Mouse (Mus musculus) stomach, postnatal 0 days (tissue): ENCODE data around the gene Sun1. TPM values are rescaled to one million over a fixed set of nuclear protein-coding genes. Genes with fewer than 3 reads are reported as not detected.

Experiments used
- ATAC-seq: fragments of 200-750 bp; cut with Nextera tagmentation; 2 replicates; pipeline ENCODE4 v1.8.0; 2017; ENCODE audit not compliant: low FRiP score, low TSS enrichment
- DNase-seq: peaks from one replicate; pipeline ENCODE4 v3.0.0-alpha.2; 2016; ENCODE audit warnings: low spot score
- H3K27ac ChIP-seq: fragments of 300-500 bp; sonication (generic); replicated peaks from 2 replicates; pipeline ENCODE4 v1.5.1; 2014; ENCODE audit warnings: mild to moderate bottlenecking, control low read depth
- H3K27me3 ChIP-seq: fragments of 300-500 bp; sonication (generic); 2 replicates; pipeline ENCODE4 v1.6.1; 2014; ENCODE audit warnings: low read length; ENCODE audit not compliant: control insufficient read depth, insufficient read depth
- H3K36me3 ChIP-seq: fragments of 300-500 bp; sonication (generic); 2 replicates; pipeline ENCODE4 v1.6.1; 2014; ENCODE audit warnings: low read length, mixed read lengths; ENCODE audit not compliant: control insufficient read depth, insufficient read depth
- H3K4me1 ChIP-seq: fragments of 300-500 bp; sonication (generic); replicated peaks from 2 replicates; pipeline ENCODE4 v1.6.1; 2014; ENCODE audit warnings: antibody characterized with exemption; ENCODE audit not compliant: control insufficient read depth, insufficient read depth
- H3K4me2 ChIP-seq: fragments of 300-500 bp; sonication (generic); replicated peaks from 2 replicates; pipeline ENCODE4 v1.6.1; 2014; ENCODE audit warnings: low read depth, mild to moderate bottlenecking, control low read depth, moderate library complexity
- H3K4me3 ChIP-seq: fragments of 300-500 bp; sonication (generic); 2 replicates; pipeline ENCODE4 v1.5.1; 2014; ENCODE audit warnings: low read depth, low read length, control low read depth
- H3K9ac ChIP-seq: fragments of 300-500 bp; sonication (generic); 2 replicates; pipeline ENCODE4 v1.6.1; 2014; ENCODE audit warnings: mild to moderate bottlenecking, low read length, control low read depth, mixed read lengths
- H3K9me3 ChIP-seq: fragments of 300-500 bp; sonication (generic); 2 replicates; pipeline ENCODE4 v1.6.1; 2016; ENCODE audit warnings: low read length; ENCODE audit not compliant: control insufficient read depth
- CTCF ChIP-seq: IDR thresholded peaks from 2 replicates; pipeline ENCODE4 v1.5.1; 2016; ENCODE audit warnings: antibody characterized with exemption, low read depth, mild to moderate bottlenecking, moderate library complexity
- EP300 ChIP-seq: optimal IDR thresholded peaks from 2 replicates; pipeline ENCODE3; 2016; ENCODE audit warnings: antibody characterized with exemption
- WGBS: fragments of 180-500 bp; shearing (Covaris S2); extraction: QIAGEN DNeasy Blood & Tissue Kit; methylation state at CpG from one replicate; pipeline ENCODE4 v1.1.7; 2014; 5-methylcytosine and 5-hydroxymethylcytosine counted together
- polyA plus RNA-seq: library from polyadenylated mRNA; unstranded; fragments of >200 nt; fragmentation: Nextera tagmentation; extraction: Ambion mirVana; gene quantifications from 2 replicates; pipeline ENCODE4 v1.2.1, GENCODE M21; 2015

Gene Sun1
- polyA plus RNA-seq, 1 experiment from 2014 or later = 24.0 TPM

DNA sequence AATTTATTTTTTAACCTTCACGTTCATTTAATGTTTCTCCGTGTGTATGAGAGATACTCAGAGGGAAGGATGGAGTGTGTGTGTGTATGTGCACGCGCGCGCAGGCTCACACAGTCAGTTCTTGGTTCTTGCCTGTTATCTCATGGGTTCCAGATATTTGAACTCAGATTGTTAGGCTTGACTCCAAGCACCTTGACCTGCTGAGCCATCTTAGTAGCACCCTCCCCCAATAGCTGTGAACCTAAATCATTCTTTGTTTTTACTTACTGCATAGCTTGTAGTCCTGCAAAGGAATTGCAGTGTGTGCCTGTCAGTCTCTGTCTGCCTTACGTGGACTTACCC lies 9.2 kb downstream of the Sun1 start:
- Histone ChIP-seq H3K9ac (no peak overlapping the region), H3K27ac (no peak overlapping the region), H3K9me3 (no peaks in the 10 kb centered on the region), H3K4me1 (no peaks in the 10 kb centered on the region), H3K27me3 (no peaks in the 10 kb centered on the region), H3K4me2 (no peak overlapping the region), H3K36me3 (0 out of 2 replicates have a peak, but pooled peaks cover 3% of the 10 kb centered on the region), H3K4me3 (no peak overlapping the region)
- ATAC-seq (no peak), DNase-seq (no peak)
- no peak for TF ChIP-seq EP300
- WGBS = 91% methylated on average over 7 of the region's 7 CpGs

DNA sequence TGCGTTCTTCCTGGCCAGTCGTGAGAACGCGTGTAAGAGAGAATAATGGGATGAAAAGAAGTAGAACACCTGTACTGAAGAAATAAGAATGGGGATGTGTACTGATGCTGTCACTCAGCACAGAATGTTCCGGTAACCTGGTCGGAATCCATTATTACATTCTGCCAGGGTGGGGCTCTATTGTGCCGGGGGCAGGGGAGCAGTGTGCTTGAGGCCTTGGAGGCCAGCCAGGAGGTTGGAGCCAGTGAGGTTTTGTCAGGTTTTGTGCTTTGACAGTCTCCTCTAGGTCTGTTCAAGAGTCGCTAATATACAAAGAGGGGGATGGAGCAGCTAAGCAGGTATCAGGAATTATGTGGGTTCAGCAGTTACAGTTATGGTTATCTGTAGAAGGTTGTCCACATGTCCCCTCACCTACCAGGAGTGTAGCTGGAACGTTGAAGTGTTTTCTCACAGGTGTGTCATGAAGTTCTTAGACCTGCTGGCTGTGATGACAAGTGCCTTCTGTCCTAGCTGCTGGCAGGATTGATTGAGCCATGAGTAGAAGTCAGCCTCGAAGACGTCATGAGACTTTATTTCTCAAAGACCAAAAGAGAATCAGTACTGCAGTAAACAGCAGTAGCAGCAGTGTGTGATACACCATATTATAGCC lies 11.4 kb downstream of the Sun1 start:
- H3K4me2 ChIP-seq = peak overlapping the region; percentile 12; the same call in 1 of the 2 replicates
- ATAC-seq = no peak; the same call in 1 of the 2 replicates
- H3K9me3 ChIP-seq = no peaks in the 10 kb centered on the region
- H3K4me1 ChIP-seq = no peaks in the 10 kb centered on the region
- peaks cover 2% of the 10 kb centered on the region; the same call in 1 of the 2 replicates for H3K36me3 ChIP-seq
- peak overlapping the region; percentile 10; the same call in 1 of the 2 replicates for H3K4me3 ChIP-seq
- H3K9ac ChIP-seq = no peak overlapping the region
- no peak for DNase-seq
- H3K27ac ChIP-seq = no peak overlapping the region
- H3K27me3 ChIP-seq = no peaks in the 10 kb centered on the region
- 60% methylated on average over 11 of the region's 11 CpGs for WGBS
- TF ChIP-seq EP300 = no peak
- no peak for TF ChIP-seq CTCF

DNA sequence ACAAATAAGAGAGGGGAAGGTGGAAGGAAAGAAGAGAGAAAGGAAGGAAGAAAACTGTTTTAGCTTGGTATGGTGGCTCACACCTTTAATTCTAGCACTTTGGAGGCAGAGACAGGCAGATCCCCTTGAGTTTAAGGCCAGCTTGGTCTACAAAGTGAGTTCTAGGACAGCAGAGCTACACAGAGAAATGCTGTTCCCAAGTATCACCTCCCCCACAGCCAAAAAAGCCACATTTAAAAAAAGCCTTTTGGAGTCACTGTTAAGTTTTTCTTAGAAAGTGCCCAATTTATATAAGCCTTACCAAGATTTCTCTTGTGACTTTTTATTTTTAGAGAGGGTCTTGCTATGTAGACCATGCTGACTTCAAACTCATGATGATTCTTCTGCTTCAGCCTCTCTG lies 13.9 kb downstream of the Sun1 start:
- no peaks in the 10 kb centered on the region for H3K4me1 ChIP-seq
- H3K27me3 ChIP-seq = no peaks in the 10 kb centered on the region
- H3K36me3 ChIP-seq = peaks cover 2% of the 10 kb centered on the region; the same call in 1 of the 2 replicates
- TF ChIP-seq EP300 = no peak
- no peak for TF ChIP-seq CTCF
- no peaks in the 10 kb centered on the region for H3K9me3 ChIP-seq
- no peak overlapping the region for H3K9ac ChIP-seq
- no peak overlapping the region for H3K4me2 ChIP-seq
- DNase-seq (no peak), ATAC-seq (no peak)
- H3K27ac ChIP-seq = no peak overlapping the region
- H3K4me3 ChIP-seq = no peak overlapping the region

DNA sequence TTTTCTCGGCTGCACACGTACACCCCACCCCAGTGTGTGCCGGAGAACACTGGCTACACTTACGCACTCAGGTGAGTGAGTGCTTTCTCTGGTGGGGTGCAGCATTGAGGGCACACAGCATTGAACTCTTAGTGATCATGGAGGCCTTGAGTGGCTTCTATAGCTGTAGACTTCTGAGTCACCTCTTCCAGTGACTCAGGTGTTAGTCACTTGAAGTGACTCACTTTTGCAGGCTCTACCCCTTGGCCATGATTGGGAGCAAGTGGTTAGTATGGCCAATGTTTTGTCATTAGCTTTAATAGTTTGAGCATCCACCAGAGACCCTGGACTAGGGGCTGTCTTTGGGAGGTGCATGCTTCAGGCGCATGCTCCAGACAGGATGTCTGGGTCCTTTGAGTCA lies 14.7 kb downstream of the Sun1 start:
- WGBS = 92% methylated on average over 5 of the region's 5 CpGs
- Histone ChIP-seq H3K4me3 (no peak overlapping the region), H3K9ac (no peak overlapping the region), H3K4me2 (no peak overlapping the region), H3K27ac (no peak overlapping the region), H3K36me3 (peaks cover 2% of the 10 kb centered on the region; the same call in 1 of the 2 replicates), H3K27me3 (no peaks in the 10 kb centered on the region), H3K9me3 (no peaks in the 10 kb centered on the region), H3K4me1 (no peaks in the 10 kb centered on the region)
- ATAC-seq = peak; percentile 66
- TF ChIP-seq EP300 (no peak), CTCF (no peak)
- DNase-seq = no peak

DNA sequence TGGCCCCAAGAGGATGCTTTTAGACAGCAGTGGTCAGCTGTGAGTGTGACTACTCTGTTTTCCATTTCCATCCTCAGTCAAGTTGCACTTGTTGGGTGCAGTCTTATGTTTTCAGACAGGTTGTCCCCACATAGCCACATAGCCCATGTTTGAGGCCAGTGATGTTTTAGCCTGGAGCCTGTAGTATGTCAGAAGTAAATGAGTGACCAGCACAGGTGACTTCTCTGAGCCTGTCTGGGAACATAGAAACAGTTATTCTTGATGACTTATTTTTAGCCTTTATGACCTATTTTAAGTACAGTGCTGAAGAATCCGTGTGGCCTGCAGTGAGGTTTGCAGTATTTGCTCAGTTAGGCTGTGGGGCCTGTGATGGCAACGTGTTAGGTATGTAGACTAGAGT lies 15.7 kb downstream of the Sun1 start:
- H3K36me3 ChIP-seq = peaks cover 2% of the 10 kb centered on the region; the same call in 1 of the 2 replicates
- H3K4me3 ChIP-seq = no peak overlapping the region
- no peaks in the 10 kb centered on the region for H3K4me1 ChIP-seq
- no peak overlapping the region for H3K27ac ChIP-seq
- DNase-seq (no peak), ATAC-seq (no peak)
- H3K27me3 ChIP-seq = no peaks in the 10 kb centered on the region
- 85% methylated on average over 2 of the region's 2 CpGs for WGBS
- TF ChIP-seq EP300 (no peak), CTCF (no peak)
- H3K9me3 ChIP-seq = no peaks in the 10 kb centered on the region
- no peak overlapping the region for H3K4me2 ChIP-seq
- no peak overlapping the region for H3K9ac ChIP-seq

DNA sequence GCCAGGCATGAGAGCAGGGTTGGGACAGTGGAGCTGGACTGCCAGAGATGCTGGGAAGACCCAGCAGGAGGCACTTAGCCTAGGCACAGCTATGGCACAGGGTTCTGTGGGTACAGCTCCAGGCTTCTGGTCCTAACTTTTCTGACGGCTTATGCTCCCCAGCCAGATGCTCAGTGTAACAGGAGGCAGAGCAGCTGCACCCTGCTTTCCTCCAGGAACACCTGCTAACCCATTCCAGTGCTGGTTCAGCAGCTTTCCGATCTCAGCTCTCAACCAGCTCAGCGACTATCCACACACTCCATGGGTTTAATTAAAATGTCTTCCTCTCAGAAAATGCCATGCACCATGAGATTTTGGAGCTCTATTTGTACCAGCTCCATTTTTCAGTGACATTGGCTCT lies 16.3 kb downstream of the Sun1 start:
- WGBS = 91% methylated on average over 3 of the region's 3 CpGs
- Histone ChIP-seq H3K27ac (no peak overlapping the region), H3K4me3 (no peak overlapping the region), H3K36me3 (peaks cover 2% of the 10 kb centered on the region; the same call in 1 of the 2 replicates), H3K4me2 (no peak overlapping the region), H3K27me3 (no peaks in the 10 kb centered on the region), H3K4me1 (no peaks in the 10 kb centered on the region), H3K9me3 (no peaks in the 10 kb centered on the region), H3K9ac (no peak overlapping the region)
- ATAC-seq = no peak
- DNase-seq = no peak
- no peak for TF ChIP-seq CTCF
- no peak for TF ChIP-seq EP300
